Mouse (Mus musculus): ENCODE measurements at regions not wholly inside any gene's neighbourhood (a gene's known extent, or its start where the extent isn't known, plus 50 kb on each side); places are given as distances from the start of the nearest gene placed in this dataset.

- no peak for DNase-seq (ENCODE audit: low read depth)
Measured at GRCm38 (mm10) chr6:96053476-96053875, 59.5 kb upstream of the Fam19a1 start.

- DNase-seq (ENCODE audit: low read depth), result no peak
Measured at GRCm38 (mm10) chr6:96057011-96057410, 55.9 kb upstream of the Fam19a1 start.

- DNase-seq (ENCODE audit: low read depth), result no peak
Measured at GRCm38 (mm10) chr6:96057575-96058159, 55.3 kb upstream of the Fam19a1 start.

- DNase-seq (ENCODE audit: low read depth), result no peak
Measured at GRCm38 (mm10) chr6:96061979-96062378, 51.0 kb upstream of the Fam19a1 start.

Data from gonadal fat pad, adult 2 months (tissue).